Mouse (Mus musculus) spleen, adult 2 months (tissue): ENCODE measurements around the gene Mrpl18. TPM values are rescaled to one million over a fixed set of nuclear protein-coding genes. Genes with fewer than 3 reads are reported as not detected.
"Not testable (repeated sequence)": the region's sequence is repeated elsewhere in the genome, so short reads cannot be mapped to it uniquely, and the experiment has no call there.

Source experiments
- DNase-seq, 2 experiments: peaks; one replicate each; pipeline versions ENCODE4 v3.0.0 to v3.0.0-alpha.2; 2012 to 2021; ENCODE audit warnings: low spot score in 2 of 2, low read depth in 1 of 2
- H3K27ac ChIP-seq: fragments of 200-500 bp; 2 replicates; pipeline ENCODE4 v1.5.1; 2012; ENCODE audit warnings: low read length, inconsistent platforms; ENCODE audit not compliant: insufficient read depth
- H3K27me3 ChIP-seq: fragments of 200-500 bp; 2 replicates; pipeline ENCODE4 v1.6.1; 2012; ENCODE audit warnings: mild to moderate bottlenecking, moderate library complexity, low read length, inconsistent platforms; ENCODE audit not compliant: control insufficient read depth, insufficient read depth
- H3K36me3 ChIP-seq: fragments of 200-500 bp; 2 replicates; pipeline ENCODE4 v1.6.1; 2012; ENCODE audit warnings: mild to moderate bottlenecking, low read length, inconsistent platforms; ENCODE audit not compliant: control insufficient read depth, insufficient read depth
- H3K4me1 ChIP-seq: fragments of 200-500 bp; 2 replicates; pipeline ENCODE4 v1.6.1; 2011; ENCODE audit warnings: inconsistent platforms; ENCODE audit not compliant: control insufficient read depth, insufficient read depth, insufficient read length
- H3K4me3 ChIP-seq: fragments of 200-500 bp; 2 replicates; pipeline ENCODE4 v1.5.1; 2011; ENCODE audit warnings: mild to moderate bottlenecking, inconsistent platforms; ENCODE audit not compliant: insufficient read depth, insufficient read length; ENCODE audit errors: extremely low read depth
- CTCF ChIP-seq: fragments of 200-500 bp; IDR thresholded peaks from 2 replicates; pipeline ENCODE4 v1.5.1; 2011; ENCODE audit warnings: mild to moderate bottlenecking, inconsistent platforms; ENCODE audit not compliant: insufficient read depth, insufficient read length, insufficient replicate concordance; ENCODE audit errors: extremely low read depth
- POLR2A ChIP-seq: fragments of 200-500 bp; IDR thresholded peaks from 2 replicates; pipeline ENCODE4 v1.6.1; 2011; ENCODE audit warnings: low read depth, low read length, inconsistent platforms
- WGBS: fragments of 180-500 bp; shearing (Covaris S2); methylation state at CpG from one replicate; pipeline ENCODE4 v1.1.7; 2018; 5-methylcytosine and 5-hydroxymethylcytosine counted together
- polyA plus RNA-seq: library from polyadenylated mRNA; depleted of rRNA; stranded (reverse); fragments of >200 nt; gene quantifications from 2 replicates; pipeline ENCODE4 v1.2.3, GENCODE M21; 2012

Gene Mrpl18
- polyA plus RNA-seq, 1 experiment = 19.9 TPM

DNA sequence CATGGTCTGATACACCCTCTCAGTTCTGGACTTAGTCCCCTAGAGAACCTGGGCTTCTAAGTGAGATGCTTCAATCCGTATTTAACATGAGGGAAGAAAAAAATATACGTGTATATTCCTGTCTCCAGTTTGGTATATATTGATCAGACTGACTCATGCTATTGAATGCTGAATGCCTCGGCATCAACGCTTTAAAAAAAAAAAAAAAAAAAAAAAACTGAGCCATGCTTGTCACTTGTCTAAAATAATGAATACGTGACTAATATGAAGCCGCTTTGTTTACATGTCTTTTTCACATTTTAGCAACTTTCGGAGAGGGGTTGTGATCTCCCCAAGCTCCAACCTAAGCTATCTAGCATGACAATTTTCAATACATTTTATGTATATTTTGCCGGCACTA lies 5.8 kb downstream of the Mrpl18 start:
- Histone ChIP-seq H3K36me3 (peaks cover 17% of the 10 kb centered on the region), H3K4me3 (no peak overlapping the region), H3K27ac (no peak overlapping the region), H3K4me1 (no peaks in the 10 kb centered on the region; the same call in 1 of the 2 replicates), H3K27me3 (no peaks in the 10 kb centered on the region)
- DNase-seq = no peak
- WGBS = 92% methylated on average over 8 of the region's 8 CpGs
- TF ChIP-seq CTCF (no peak), POLR2A (no peak)

DNA sequence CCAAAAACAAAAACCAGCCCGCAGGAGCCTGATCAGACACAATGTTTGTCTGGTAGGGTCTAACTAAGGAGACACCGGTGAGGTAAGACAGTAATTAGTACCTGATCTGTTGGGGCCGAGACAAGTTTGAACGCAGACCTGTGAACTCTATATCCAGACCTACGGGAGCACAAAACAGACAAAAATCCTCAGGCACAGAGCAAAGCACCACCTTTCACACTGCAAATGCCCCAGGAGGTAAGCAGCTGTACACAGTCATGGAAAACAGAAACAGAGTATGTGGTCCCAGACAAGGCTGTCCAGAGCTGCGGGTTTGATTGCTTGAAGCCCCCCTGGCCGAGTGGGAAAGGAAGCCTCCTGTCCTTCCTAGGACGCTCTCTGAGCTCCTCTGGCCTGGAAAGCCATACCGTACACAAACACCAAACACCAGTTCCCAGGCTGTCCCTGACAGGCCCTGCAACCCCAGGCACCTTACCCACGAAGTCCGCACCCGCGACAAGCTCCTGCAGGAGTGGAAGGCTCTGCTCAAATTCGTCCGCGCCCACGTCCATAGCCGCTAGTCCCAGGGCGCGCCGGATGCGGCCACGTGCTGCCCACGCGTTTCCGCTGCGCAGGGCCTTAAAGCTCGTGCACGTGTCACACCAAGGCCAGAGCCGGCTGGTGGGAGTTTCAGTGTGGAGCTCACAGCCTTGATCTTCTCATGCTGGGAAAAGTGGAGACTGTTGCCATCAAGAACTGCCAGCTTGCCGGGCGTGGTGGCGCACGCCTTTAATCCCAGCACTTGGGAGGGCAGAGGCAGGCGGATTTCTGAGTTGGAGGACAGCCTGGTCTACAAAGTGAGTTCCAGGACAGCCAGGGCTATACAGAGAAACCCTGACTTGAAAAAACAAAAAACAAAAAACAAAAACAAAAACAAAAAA lies 6.5 kb downstream of the Mrpl18 start, which contains the start of gene Pnldc1:
TSS of gene Pnldc1 (minus strand) at position 870 of the 920 bp plus-strand sequence.
- TF ChIP-seq POLR2A (no peak), CTCF (no peak)
- Histone ChIP-seq H3K4me1 (no peaks in the 10 kb centered on the region; the same call in 1 of the 2 replicates), H3K27me3 (no peaks in the 10 kb centered on the region), H3K4me3 (no peak within 1 kb of the TSS), H3K27ac (no peak within 1 kb of the TSS), H3K36me3 (peaks cover 17% of the 10 kb centered on the region)
- WGBS = 93% methylated on average over 35 of the region's 35 CpGs
- no peak for DNase-seq

DNA sequence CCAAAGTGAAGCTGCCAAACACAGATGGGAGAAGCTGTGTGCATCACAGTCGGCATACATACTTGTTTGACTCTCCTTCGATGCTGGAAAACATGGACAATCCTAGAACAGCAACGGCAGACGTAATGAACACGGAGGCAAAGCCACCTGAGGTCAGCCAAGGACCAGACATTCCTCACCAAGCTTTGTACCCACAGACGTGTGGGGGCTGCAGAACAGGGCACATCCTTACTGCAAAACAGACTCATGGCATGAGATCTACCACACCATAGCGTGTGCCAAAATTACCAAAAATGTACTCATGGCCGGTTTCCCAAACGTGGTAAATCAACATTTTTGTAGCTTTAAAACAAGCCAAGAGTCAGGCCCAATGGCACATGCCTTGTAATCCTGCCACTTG lies 9.7 kb downstream of the Mrpl18 start:
- DNase-seq = no peak
- H3K27me3 ChIP-seq = no peaks in the 10 kb centered on the region
- H3K27ac ChIP-seq = no peak overlapping the region
- 97% methylated on average over 9 of the region's 9 CpGs for WGBS
- H3K36me3 ChIP-seq = peaks cover 4% of the 10 kb centered on the region
- no peak for TF ChIP-seq CTCF
- no peak for TF ChIP-seq POLR2A
- no peak overlapping the region for H3K4me3 ChIP-seq
- H3K4me1 ChIP-seq = no peaks in the 10 kb centered on the region; the same call in 1 of the 2 replicates

DNA sequence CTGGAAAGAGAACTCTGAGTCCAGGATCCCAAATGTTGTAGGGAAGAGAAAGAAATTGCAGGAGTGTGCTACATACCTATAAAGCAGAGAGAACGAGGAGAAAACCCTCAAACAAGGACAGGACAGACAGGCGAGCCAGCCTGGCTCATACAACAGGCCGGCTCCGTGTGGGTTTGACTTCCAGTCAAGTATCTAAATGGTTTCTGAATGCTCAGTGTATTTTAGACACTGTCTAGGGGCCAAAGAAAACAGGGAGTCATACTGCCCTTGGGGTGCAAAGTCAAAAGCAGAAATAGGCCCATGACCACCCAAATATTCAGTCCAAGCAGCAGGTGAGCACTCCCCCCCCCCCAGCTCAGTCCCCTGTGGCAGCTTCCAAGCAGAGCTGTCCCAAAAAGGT lies 10.3 kb downstream of the Mrpl18 start:
- no peak for TF ChIP-seq CTCF
- TF ChIP-seq POLR2A = no peak
- Histone ChIP-seq H3K27me3 (no peaks in the 10 kb centered on the region), H3K4me3 (no peak overlapping the region), H3K4me1 (no peaks in the 10 kb centered on the region; the same call in 1 of the 2 replicates), H3K36me3 (peaks cover 2% of the 10 kb centered on the region; the same call in 1 of the 2 replicates), H3K27ac (no peak overlapping the region)
- DNase-seq = no peak
- WGBS = 90% methylated on average over 4 of the region's 4 CpGs

DNA sequence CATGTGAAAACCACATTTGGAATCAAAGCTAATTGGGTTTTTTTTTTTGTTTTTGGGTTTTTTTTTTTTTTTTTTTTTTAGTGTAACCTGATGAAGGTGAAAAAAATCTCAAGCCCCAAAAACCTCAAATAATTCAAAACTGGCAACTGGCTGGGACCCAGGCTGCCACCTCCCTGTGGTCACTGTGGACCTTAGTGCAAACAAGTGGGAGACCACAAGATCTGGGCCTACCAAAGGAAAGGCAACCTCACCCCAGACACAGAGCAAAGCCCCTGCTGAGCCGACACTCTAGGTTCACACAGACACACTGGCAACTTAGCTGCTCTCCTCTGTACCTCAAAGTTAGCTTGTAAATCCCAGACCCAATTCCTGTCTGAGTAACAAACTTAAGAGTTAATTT lies 11.8 kb downstream of the Mrpl18 start:
- no peaks in the 10 kb centered on the region for H3K4me1 ChIP-seq
- 61% methylated on average over 1 of the region's 1 CpGs for WGBS
- no peak overlapping the region for H3K27ac ChIP-seq
- H3K36me3 ChIP-seq = no peaks in the 10 kb centered on the region
- no peak overlapping the region for H3K4me3 ChIP-seq
- TF ChIP-seq POLR2A (no peak), CTCF (no peak)
- H3K27me3 ChIP-seq = no peaks in the 10 kb centered on the region
- no peak for DNase-seq

DNA sequence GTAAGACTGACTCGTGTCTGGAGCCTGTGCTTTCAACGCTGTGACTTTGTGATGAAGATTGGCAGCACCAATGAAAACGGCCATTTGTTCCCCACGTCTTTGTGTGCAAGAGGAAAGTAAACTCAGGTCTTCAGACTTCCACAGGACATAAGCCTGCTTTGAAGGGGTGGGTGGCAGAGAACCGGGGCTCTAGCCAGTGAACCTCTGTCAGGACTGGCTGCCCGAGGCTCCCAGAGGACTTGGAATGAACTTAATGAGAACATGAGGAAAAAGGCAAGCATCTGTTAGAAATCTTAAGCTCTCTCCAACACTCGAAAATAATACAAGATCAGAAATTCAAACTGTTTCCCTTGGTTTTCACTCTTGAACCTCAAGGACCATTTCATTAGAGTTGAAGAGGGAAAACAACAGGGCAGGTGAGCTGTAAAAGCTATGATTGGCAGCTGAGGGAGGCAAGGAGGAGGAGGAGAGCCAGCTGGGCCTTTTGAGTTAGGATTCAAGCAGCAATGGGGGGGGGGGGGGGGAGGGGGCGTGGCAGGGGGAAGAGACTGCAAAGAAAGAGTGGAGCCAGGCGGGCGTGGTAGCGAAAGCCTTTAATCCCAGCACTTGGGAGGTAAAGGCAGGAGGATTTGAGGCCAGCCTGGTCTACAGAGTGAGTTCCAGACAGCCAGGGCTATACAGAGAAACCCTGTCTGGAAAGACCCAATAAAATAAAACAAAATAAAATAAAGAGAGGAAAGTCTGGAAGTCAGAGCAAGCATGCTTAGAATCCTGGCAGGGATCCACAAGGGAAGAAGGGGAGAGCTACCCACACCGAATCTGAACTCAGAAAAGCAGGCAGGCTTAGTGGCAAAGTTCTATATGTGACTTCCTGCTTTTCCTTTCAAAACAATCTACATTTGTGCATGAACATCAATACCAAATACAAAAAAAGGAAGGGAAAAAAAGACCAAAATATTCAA lies 12.5 kb downstream of the Mrpl18 start:
- WGBS = 87% methylated on average over 11 of the region's 12 CpGs
- Histone ChIP-seq H3K4me1 (no peaks in the 10 kb centered on the region), H3K27me3 (no peaks in the 10 kb centered on the region), H3K36me3 (no peaks in the 10 kb centered on the region; the same call in 1 of the 2 replicates), H3K27ac (no peak overlapping the region), H3K4me3 (no peak overlapping the region)
- no peak for DNase-seq
- TF ChIP-seq CTCF (no peak), POLR2A (no peak)

DNA sequence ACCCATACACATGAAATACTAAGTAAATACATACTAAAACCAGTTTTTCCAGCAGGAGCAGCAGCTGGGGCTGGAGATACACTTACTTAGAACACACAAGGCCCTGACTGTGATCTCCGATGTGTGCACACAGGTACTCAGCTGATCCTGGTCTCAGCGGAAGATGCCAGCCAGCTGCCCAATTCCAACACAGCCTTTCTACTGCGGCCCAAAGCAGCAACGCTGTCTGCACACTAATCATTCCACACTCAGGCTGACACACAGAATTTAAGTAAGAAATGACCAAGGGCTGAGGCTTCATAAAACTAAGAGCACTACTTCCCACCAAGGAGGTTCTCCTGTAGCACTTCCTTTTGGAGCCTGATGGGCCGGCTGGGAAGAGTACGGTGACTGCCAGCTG lies 13.9 kb downstream of the Mrpl18 start:
- no peaks in the 10 kb centered on the region; the same call in 1 of the 2 replicates for H3K36me3 ChIP-seq
- no peaks in the 10 kb centered on the region for H3K27me3 ChIP-seq
- 93% methylated on average over 6 of the region's 6 CpGs for WGBS
- H3K27ac ChIP-seq = no peak overlapping the region
- TF ChIP-seq POLR2A = no peak
- DNase-seq = no peak
- no peak overlapping the region for H3K4me3 ChIP-seq
- H3K4me1 ChIP-seq = no peaks in the 10 kb centered on the region

DNA sequence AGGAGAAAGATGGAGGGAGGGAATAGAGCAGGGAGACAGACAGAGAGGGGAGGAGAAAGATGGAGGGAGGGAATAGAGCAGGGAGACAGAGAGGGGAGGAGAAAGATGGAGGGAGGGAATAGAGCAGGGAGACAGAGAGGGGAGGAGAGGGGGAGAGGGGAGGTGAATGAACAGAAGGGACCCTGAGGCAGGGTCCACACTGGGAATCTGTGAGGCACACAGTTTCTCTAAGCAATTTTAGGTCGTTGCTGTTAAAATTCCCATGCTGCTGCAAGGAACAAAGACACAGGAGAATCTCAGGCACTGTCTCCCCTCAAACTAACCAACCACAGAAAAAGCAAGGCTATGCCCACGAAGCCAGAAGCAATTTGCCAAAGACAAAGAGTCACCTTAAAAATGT lies 17.5 kb downstream of the Mrpl18 start:
- H3K36me3 ChIP-seq, DNase-seq: not testable (repeated sequence)

More for the DNA sequence above, 17.5 kb downstream of the Mrpl18 start:
- WGBS = 85% methylated on average over 2 of the region's 2 CpGs
- not testable (repeated sequence) for H3K4me1 ChIP-seq, H3K27ac ChIP-seq, H3K4me3 ChIP-seq, H3K27me3 ChIP-seq
